Mouse (Mus musculus): ENCODE measurements around the gene Olfr1354. TPM values are rescaled to one million over a fixed set of nuclear protein-coding genes. Genes with fewer than 3 reads are reported as not detected.
"Not testable (repeated sequence)": the region's sequence is repeated elsewhere in the genome, so short reads cannot be mapped to it uniquely, and the experiment has no call there.

Gene Olfr1354
- polyA plus RNA-seq (2015; fragmentation: Nextera tagmentation; extraction: Ambion mirVana) = not detected in 2 replicates

DNA sequence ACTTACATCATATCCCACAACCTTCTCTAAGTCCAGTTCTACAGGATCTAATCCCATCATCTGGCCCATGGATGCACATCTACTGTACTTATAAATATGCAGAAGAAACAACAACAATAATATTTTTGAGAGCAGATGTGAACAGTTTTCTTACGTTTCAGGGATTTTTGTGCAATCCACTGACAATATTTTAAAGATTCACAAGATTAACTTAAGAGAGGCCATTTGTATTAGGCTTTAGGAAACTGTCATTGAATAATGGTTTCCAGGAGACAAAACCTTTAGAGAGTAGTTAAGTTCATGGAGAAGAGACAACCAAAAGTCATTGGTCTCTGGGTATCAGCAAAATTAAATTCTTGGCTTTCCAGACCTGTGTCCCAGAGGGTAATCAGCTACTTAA lies at the start of gene Olfr1354:
Gene Olfr1354, plus strand, starts transcription at position 301 of the 400 bp plus-strand sequence.
- H3K9ac ChIP-seq; ATAC-seq; H3K4me1 ChIP-seq; H3K4me3 ChIP-seq; H3K27ac ChIP-seq; H3K36me3 ChIP-seq (ENCODE audit: poor library complexity, severe bottlenecking); H3K4me2 ChIP-seq; H3K9me3 ChIP-seq (replicated peaks); H3K27me3 ChIP-seq: not testable (repeated sequence)
- 94% methylated on average over 1 of the region's 1 CpGs for WGBS

DNA sequence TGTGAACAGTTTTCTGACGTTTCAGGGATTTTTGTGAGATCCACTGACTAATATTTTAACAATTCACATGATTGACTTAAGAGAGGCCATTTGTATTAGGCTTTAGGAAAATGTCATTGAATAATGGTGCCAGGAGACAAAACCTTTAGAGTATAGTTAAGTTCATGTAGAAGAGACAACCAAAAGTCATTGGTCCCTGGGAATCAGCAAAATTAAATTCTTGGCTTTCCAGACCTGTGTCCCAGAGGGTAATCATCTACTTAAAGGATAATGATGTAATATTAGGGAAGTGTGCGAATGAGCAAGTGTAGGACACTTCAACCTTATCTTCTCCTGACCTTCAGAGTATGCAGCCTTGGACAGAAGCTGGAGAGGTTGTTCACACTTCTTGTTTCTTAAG lies 37.7 kb upstream of the Olfr1354 start, which contains the start of gene Olfr1355:
Gene Olfr1355, plus strand, starts transcription at position 301 of the 400 bp plus-strand sequence.
- no peaks in the 10 kb centered on the region for H3K9me3 ChIP-seq (replicated peaks)
- H3K4me2 ChIP-seq = no peak within 1 kb of the TSS
- no peak within 1 kb of the TSS for H3K4me3 ChIP-seq
- no peaks in the 10 kb centered on the region for H3K36me3 ChIP-seq (ENCODE audit: poor library complexity, severe bottlenecking)
- no peaks in the 10 kb centered on the region for H3K4me1 ChIP-seq
- WGBS = 80% methylated on average over 2 of the region's 2 CpGs
- H3K9ac ChIP-seq = no peak within 1 kb of the TSS
- H3K27me3 ChIP-seq = no peaks in the 10 kb centered on the region
- H3K27ac ChIP-seq = no peak within 1 kb of the TSS
- no peak for ATAC-seq

DNA sequence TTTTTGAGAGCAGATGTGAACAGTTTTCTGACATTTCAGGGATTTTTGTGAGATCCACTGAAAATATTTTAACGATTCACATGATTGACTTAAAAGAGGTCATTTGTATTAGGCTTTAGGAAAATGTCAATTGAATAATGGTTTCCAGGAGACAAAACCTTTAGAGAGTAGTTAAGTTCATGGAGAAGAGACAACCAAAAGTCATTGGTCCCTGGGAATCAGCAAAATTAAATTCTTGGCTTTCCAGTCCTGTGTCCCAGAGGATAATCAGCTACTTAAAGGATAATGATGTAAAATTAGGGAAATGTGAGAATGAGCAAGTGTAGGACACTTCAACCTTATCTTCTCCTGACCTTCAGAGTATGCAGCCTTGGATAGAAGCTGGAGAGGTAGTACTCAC lies 37.4 kb downstream of the Olfr1354 start, which contains the start of gene Olfr8:
Gene Olfr8, plus strand, starts transcription at position 301 of the 400 bp plus-strand sequence.
- not testable (repeated sequence) for H3K9me3 ChIP-seq (replicated peaks); H3K4me1 ChIP-seq; H3K27ac ChIP-seq; H3K27me3 ChIP-seq; H3K9ac ChIP-seq; H3K4me3 ChIP-seq; ATAC-seq; H3K4me2 ChIP-seq; H3K36me3 ChIP-seq (ENCODE audit: poor library complexity, severe bottlenecking)
- 86% methylated on average over 1 of the region's 1 CpGs for WGBS

DNA sequence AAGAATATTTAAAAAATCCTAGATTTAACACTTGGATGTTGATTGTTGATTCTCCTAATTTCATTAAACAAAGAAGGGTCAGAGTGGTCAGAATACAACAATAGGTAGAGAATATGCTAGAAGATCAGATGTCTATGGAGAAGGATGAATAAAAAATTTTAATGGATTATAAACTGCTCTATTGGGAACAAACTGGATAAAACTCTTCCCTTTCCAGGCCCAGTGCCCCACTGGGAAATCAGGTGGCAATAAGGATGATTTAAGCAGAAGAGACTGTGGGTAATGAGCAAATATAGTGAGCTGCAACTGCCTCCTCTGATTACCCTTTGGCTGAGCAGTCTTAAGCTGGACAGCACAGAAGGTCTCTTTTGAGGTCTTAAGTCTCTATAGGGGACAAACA lies 50.0 kb downstream of the Olfr1354 start, which contains the start of gene Olfr1353:
Gene Olfr1353, plus strand, starts transcription at position 301 of the 400 bp plus-strand sequence.
- not testable (repeated sequence) for H3K27ac ChIP-seq; H3K4me3 ChIP-seq; H3K36me3 ChIP-seq (ENCODE audit: poor library complexity, severe bottlenecking); ATAC-seq; H3K4me1 ChIP-seq; H3K9me3 ChIP-seq (replicated peaks); H3K4me2 ChIP-seq; H3K9ac ChIP-seq; H3K27me3 ChIP-seq

Other genes starting within 250 kb of the Olfr1354 start
- gene Casp14, start 194.9 kb upstream of the Olfr1354 start, polyA plus RNA-seq (2015; fragmentation: Nextera tagmentation; extraction: Ambion mirVana) = not detected in 2 replicates
- 0.13 and 0.21 TPM in 2 replicates for gene Ccdc105, start 160.1 kb upstream of the Olfr1354 start, polyA plus RNA-seq (2015; fragmentation: Nextera tagmentation; extraction: Ambion mirVana)
- 1.2 and 2.2 TPM in 2 replicates for gene Slc1a6, start 132.7 kb upstream of the Olfr1354 start, polyA plus RNA-seq (2015; fragmentation: Nextera tagmentation; extraction: Ambion mirVana)
- gene Olfr1356, start 61.0 kb upstream of the Olfr1354 start, polyA plus RNA-seq (2015; fragmentation: Nextera tagmentation; extraction: Ambion mirVana) = not detected in 2 replicates
- not detected in 2 replicates for gene Olfr1355, start 37.6 kb upstream of the Olfr1354 start, polyA plus RNA-seq (2015; fragmentation: Nextera tagmentation; extraction: Ambion mirVana)
- gene Olfr8, start 37.5 kb downstream of the Olfr1354 start, polyA plus RNA-seq (2015; fragmentation: Nextera tagmentation; extraction: Ambion mirVana) = not detected in 2 replicates
- gene Olfr1353, start 50.1 kb downstream of the Olfr1354 start, polyA plus RNA-seq (2015; fragmentation: Nextera tagmentation; extraction: Ambion mirVana) = not detected in 2 replicates
- gene Olfr1352, start 67.9 kb downstream of the Olfr1354 start, polyA plus RNA-seq (2015; fragmentation: Nextera tagmentation; extraction: Ambion mirVana) = not detected in 2 replicates
- not detected in 2 replicates for gene Olfr1351, start 99.3 kb downstream of the Olfr1354 start, polyA plus RNA-seq (2015; fragmentation: Nextera tagmentation; extraction: Ambion mirVana)
- gene Olfr57, start 115.6 kb downstream of the Olfr1354 start, polyA plus RNA-seq (2015; fragmentation: Nextera tagmentation; extraction: Ambion mirVana) = 0.26 and 0.37 TPM in 2 replicates
- 45.3 and 51.6 TPM in 2 replicates for gene 2610008E11Rik, start 184.4 kb downstream of the Olfr1354 start, polyA plus RNA-seq (2015; fragmentation: Nextera tagmentation; extraction: Ambion mirVana)
- not detected in 2 replicates for gene Vmn2r80, start 235.6 kb downstream of the Olfr1354 start, polyA plus RNA-seq (2015; fragmentation: Nextera tagmentation; extraction: Ambion mirVana)

Measured in forebrain, embryonic 13.5 days (tissue).